Mouse (Mus musculus) C2C12 (cell line): Measurements from ENCODE around the gene Msh5.

Source experiments
- CEBPB ChIP-seq: IDR thresholded peaks from one replicate; pipeline ENCODE4 v1.6.1; 2011; ENCODE audit warnings: low read depth, mild to moderate bottlenecking, control low read depth, moderate library complexity
- CTCF ChIP-seq: IDR thresholded peaks from one replicate; pipeline ENCODE4 v1.5.1; 2011; ENCODE audit not compliant: control insufficient read depth, insufficient read depth, insufficient read length
- FOSL1 ChIP-seq: IDR thresholded peaks from one replicate; pipeline ENCODE4 v1.8.0; 2011; ENCODE audit warnings: mild to moderate bottlenecking, low read length; ENCODE audit not compliant: poor library complexity, insufficient read depth, severe bottlenecking
- MAX ChIP-seq: IDR thresholded peaks from one replicate; pipeline ENCODE4 v1.6.1; 2011; ENCODE audit warnings: mild to moderate bottlenecking, control low read depth
- MYOD1 ChIP-seq: IDR thresholded peaks from one replicate; pipeline ENCODE4 v1.6.1; 2011; ENCODE audit warnings: low read depth; ENCODE audit not compliant: control insufficient read depth, insufficient read length
- MYOG ChIP-seq: IDR thresholded peaks from one replicate; pipeline ENCODE4 v1.6.1; 2011; ENCODE audit not compliant: control insufficient read depth, insufficient read length; ENCODE audit errors: extremely low read depth
- USF1 ChIP-seq: IDR thresholded peaks from one replicate; pipeline ENCODE4 v1.6.1; 2011; ENCODE audit warnings: low read depth, mild to moderate bottlenecking, control low read depth, moderate library complexity

GRCm38 (mm10) chr17:35028315-35028714 is 18.2 kb downstream of the Msh5 start:
- TF ChIP-seq CTCF, result no peak
- no peak for TF ChIP-seq CEBPB
- no peak for TF ChIP-seq MAX
- TF ChIP-seq MYOG, result no peak
- no peak for TF ChIP-seq USF1
- TF ChIP-seq FOSL1, result no peak
- no peak for TF ChIP-seq MYOD1
